ENCODE assay signal across 9 mouse cellular contexts in genomic region chr13:49362804-49363203, GRCm38 (mm10). TPM values are rescaled to one million over a fixed set of nuclear protein-coding genes. Genes with fewer than 3 reads are reported as not detected.
DNase-seq lines count a peak whose midpoint lies in the region; ATAC-seq and TF ChIP-seq lines count a peak whose summit lies in the region.
"Had no signal": no experiment of that assay in that cellular context is flagged by ENCODE, and none has a peak within 500 bp of the region (broad histone marks: within the 10 kb centered on the region; RNA-seq: fewer than 3 reads in every experiment).

No protein-coding gene starts in this region.

- H3K9me3 ChIP-seq in heart, embryonic 14.5 days (ENCODE audit: control insufficient read depth, low read length) = no peaks in the 10 kb centered on the region
- H3K9me3 ChIP-seq in liver, embryonic 11.5 days (ENCODE audit: control insufficient read depth, low read length) = no peaks in the 10 kb centered on the region
- H3K9me3 ChIP-seq: neural tube, embryonic 12.5 days had no signal

- peak overlapping the region; percentile 66 to 95 for H3K27ac ChIP-seq in heart, embryonic 14.5 days (replicated peaks in 1 of 2; ENCODE audit: control insufficient read depth in 1 of 2, insufficient read depth in 1 of 2, low read depth in 2 of 2, low read length in 2 of 2)
- 0 out of 2 replicates have a peak overlapping the region, but pooled peaks have one; percentile 12 for H3K27ac ChIP-seq in liver, adult 2 months (replicated peaks; ENCODE audit: insufficient read depth, low read depth, low read length)
- H3K27ac ChIP-seq in liver, embryonic 11.5 days (ENCODE audit: low read depth, low read length) = no peak overlapping the region
- H3K27ac ChIP-seq: neural tube, embryonic 12.5 days had no signal

- no peak overlapping the region for H3K9ac ChIP-seq in heart, embryonic 14.5 days (ENCODE audit: low read length)
- H3K9ac ChIP-seq in liver, adult 2 months (ENCODE audit: low read depth, low read length) = no peak overlapping the region
- no peak overlapping the region for H3K9ac ChIP-seq in liver, embryonic 11.5 days (ENCODE audit: low read depth, low read length)
- H3K9ac ChIP-seq: neural tube, embryonic 12.5 days had no signal

- no peaks in the 10 kb centered on the region for H3K27me3 ChIP-seq in heart, embryonic 14.5 days (ENCODE audit: control insufficient read depth, insufficient read depth, low read length)
- H3K27me3 ChIP-seq in liver, adult 2 months (ENCODE audit: control insufficient read depth, insufficient read depth, low read length) = no peaks in the 10 kb centered on the region
- no peaks in the 10 kb centered on the region for H3K27me3 ChIP-seq in liver, embryonic 11.5 days (replicated peaks; ENCODE audit: control insufficient read depth, insufficient read depth, low read length)
- H3K27me3 ChIP-seq: neural tube, embryonic 12.5 days had no signal

- peaks cover 59% of the 10 kb centered on the region for H3K79me2 ChIP-seq in liver, adult 2 months (ENCODE audit: control insufficient read depth, insufficient read depth, low read length)

- intact Hi-C loops in heart, postnatal 25 days (cut with DNase I) = loop anchor here (2.0 kb wide), 1 partner anchor 20 kb away; no protein-coding TSS in a partner anchor

- peak overlapping the region; percentile 59; the same call in 1 of the 2 replicates for H3K4me2 ChIP-seq in heart, embryonic 14.5 days (ENCODE audit: low read length)
- no peak overlapping the region for H3K4me2 ChIP-seq in liver, embryonic 11.5 days
- H3K4me2 ChIP-seq: neural tube, embryonic 12.5 days had no signal

- H3K36me3 ChIP-seq in heart, embryonic 14.5 days (ENCODE audit: control insufficient read depth, insufficient read depth, low read length) = no peaks in the 10 kb centered on the region
- H3K36me3 ChIP-seq in liver, adult 2 months (ENCODE audit: control insufficient read depth, insufficient read depth, low read length) = no peaks in the 10 kb centered on the region
- H3K36me3 ChIP-seq in liver, embryonic 11.5 days (ENCODE audit: control insufficient read depth, insufficient read depth, low read length) = no peaks in the 10 kb centered on the region
- H3K36me3 ChIP-seq: neural tube, embryonic 12.5 days had no signal

- no peak for TF ChIP-seq POLR2A in liver, adult 2 months (IDR thresholded peaks at IDR 0.05; ENCODE audit: extremely low read depth, insufficient read depth, low read length)

- H3K4me1 ChIP-seq in heart, embryonic 14.5 days (ENCODE audit: control insufficient read depth in 2 of 2, insufficient read depth in 2 of 2, low read length in 2 of 2) = peaks cover 31 to 74% of the 10 kb centered on the region in 2 experiments
- peaks cover 29% of the 10 kb centered on the region for H3K4me1 ChIP-seq in liver, adult 2 months (ENCODE audit: control insufficient read depth, insufficient read depth, low read length)
- H3K4me1 ChIP-seq in liver, embryonic 11.5 days (replicated peaks; ENCODE audit: control insufficient read depth, insufficient read depth, low read length) = peaks cover 32% of the 10 kb centered on the region

- 55% methylated on average over 2 of the region's 2 CpGs for WGBS in heart, embryonic 14.5 days
- WGBS in liver, adult 2 months = 89% methylated on average over 2 of the region's 2 CpGs
- 94% methylated on average over 2 of the region's 2 CpGs for WGBS in liver, embryonic 11.5 days

- no peak for ATAC-seq in heart, embryonic 14.5 days (ENCODE audit: insufficient number of reproducible peaks, insufficient read depth, low FRiP score, low read depth)
- ATAC-seq in liver, embryonic 11.5 days (replicated peaks; ENCODE audit: low FRiP score) = no peak
- peak; percentile 27; the same call in 1 of the 2 replicates for ATAC-seq in common myeloid progenitor, adult 5-6 weeks (replicated peaks; ENCODE audit: low read depth, poor library complexity, severe bottlenecking)
- ATAC-seq in megakaryocyte progenitor cell, adult 5-6 weeks (replicated peaks; ENCODE audit: poor library complexity) = 0 out of 2 replicates have a peak, but pooled peaks have one; percentile 8

- no peak for DNase-seq in heart, postnatal 25 days (ENCODE audit: low spot score)
- no peak for DNase-seq in liver, adult 2 months (ENCODE audit: extremely low read depth, low read depth, low spot score)
- no peak for DNase-seq in liver, embryonic 11.5 days (ENCODE audit: low spot score)
- DNase-seq in urinary bladder, adult 2 months (ENCODE audit: low spot score) = no peak

- TF ChIP-seq CTCF in liver, adult 2 months (IDR thresholded peaks at IDR 0.05; ENCODE audit: low read depth, low read length) = no peak

- H3K4me3 ChIP-seq in heart, embryonic 14.5 days (ENCODE audit: control insufficient read depth in 1 of 2, insufficient read depth in 1 of 2, low read depth in 1 of 2, low read length in 2 of 2) = no peak overlapping the region
- H3K4me3 ChIP-seq in liver, adult 2 months (ENCODE audit: insufficient read depth, low read depth, low read length) = no peak overlapping the region
- H3K4me3 ChIP-seq in liver, embryonic 11.5 days (ENCODE audit: low read depth, low read length) = no peak overlapping the region
- H3K4me3 ChIP-seq: erythroblast, embryonic 14.5 days; neural tube, embryonic 12.5 days had no signal

RNA-seq across cellular contexts. Expression of gene Bicd2, which starts 21.4 kb away (rescaled TPM):
- 47.3 and 48.3 TPM in 2 replicates for polyA plus RNA-seq in heart, embryonic 14.5 days (2014; fragmentation: Nextera tagmentation; extraction: Ambion mirVana)
- 10 to 100 TPM; 74.7 to 76.9 TPM for total RNA-seq in heart, postnatal 25 days (2021)
- total RNA-seq in liver, adult 2 months (2014; rRNA removed) = 7.4 and 7.6 TPM in 2 replicates
- polyA plus RNA-seq in liver, adult 2 months (2012; rRNA removed) = 6.2 and 8.7 TPM in 2 replicates
- 22.6 TPM in 2 replicates for polyA plus RNA-seq in liver, embryonic 11.5 days (2014; fragmentation: Nextera tagmentation; extraction: Ambion mirVana)
- total RNA-seq in common myeloid progenitor, adult 5-6 weeks (2017) = 20.4 and 24.3 TPM in 2 replicates
- 9.7 and 10.9 TPM in 2 replicates for total RNA-seq in megakaryocyte progenitor cell, adult 5-6 weeks (2015)
- 17.1 and 21.5 TPM in 2 replicates for total RNA-seq in megakaryocyte progenitor cell, adult 5-6 weeks (2017)
- 41.8 and 47.8 TPM in 2 replicates for polyA plus RNA-seq in urinary bladder, adult 2 months (2012; rRNA removed)

RNA-seq across cellular contexts. Expression of gene Fgd3, which starts 42.7 kb away (rescaled TPM):
- polyA plus RNA-seq in heart, embryonic 14.5 days (2014; fragmentation: Nextera tagmentation; extraction: Ambion mirVana) = 0.09 TPM in 2 replicates
- total RNA-seq in heart, postnatal 25 days (2021) = 1 to 10 TPM in 1 of 2 experiments, under 1 TPM in 1; 0.91 to 1.2 TPM
- total RNA-seq in liver, adult 2 months (2014; rRNA removed) = 0.60 and 0.65 TPM in 2 replicates
- polyA plus RNA-seq in liver, adult 2 months (2012; rRNA removed) = 0.40 and 0.51 TPM in 2 replicates
- polyA plus RNA-seq in liver, embryonic 11.5 days (2014; fragmentation: Nextera tagmentation; extraction: Ambion mirVana) = 0.74 and 0.92 TPM in 2 replicates
- 8.8 and 11.9 TPM in 2 replicates for total RNA-seq in common myeloid progenitor, adult 5-6 weeks (2017)
- 3.4 and 4.1 TPM in 2 replicates for total RNA-seq in megakaryocyte progenitor cell, adult 5-6 weeks (2015)
- 8.6 and 9.3 TPM in 2 replicates for total RNA-seq in megakaryocyte progenitor cell, adult 5-6 weeks (2017)
- polyA plus RNA-seq in urinary bladder, adult 2 months (2012; rRNA removed) = 6.2 and 7.2 TPM in 2 replicates

RNA-seq across cellular contexts. Expression of gene Ippk, which starts 58.2 kb away (rescaled TPM):
- 10.8 and 11.2 TPM in 2 replicates for polyA plus RNA-seq in heart, embryonic 14.5 days (2014; fragmentation: Nextera tagmentation; extraction: Ambion mirVana)
- total RNA-seq in heart, postnatal 25 days (2021) = 1 to 10 TPM; 5.6 to 6.4 TPM
- 5.0 and 5.6 TPM in 2 replicates for total RNA-seq in liver, adult 2 months (2014; rRNA removed)
- polyA plus RNA-seq in liver, adult 2 months (2012; rRNA removed) = 3.2 and 3.9 TPM in 2 replicates
- 19.0 and 23.7 TPM in 2 replicates for polyA plus RNA-seq in liver, embryonic 11.5 days (2014; fragmentation: Nextera tagmentation; extraction: Ambion mirVana)
- total RNA-seq in common myeloid progenitor, adult 5-6 weeks (2017) = 8.4 and 11.3 TPM in 2 replicates
- 4.6 and 5.1 TPM in 2 replicates for total RNA-seq in megakaryocyte progenitor cell, adult 5-6 weeks (2015)
- total RNA-seq in megakaryocyte progenitor cell, adult 5-6 weeks (2017) = 12.1 and 15.3 TPM in 2 replicates
- polyA plus RNA-seq in urinary bladder, adult 2 months (2012; rRNA removed) = 10.0 and 12.4 TPM in 2 replicates

Comparison
In these comparisons a context has a peak if more than half of its experiments do, and no peak if none do; other contexts are left out.
1. ATAC-seq: peak in common myeloid progenitor, adult 5-6 weeks (single experiment) and megakaryocyte progenitor cell, adult 5-6 weeks (single experiment); none in heart, embryonic 14.5 days (single experiment) and liver, embryonic 11.5 days (single experiment).